Mouse (Mus musculus) urinary bladder, postnatal 36 days (tissue): ENCODE measurements at regions not wholly inside any gene's neighbourhood (a gene's known extent, or its start where the extent isn't known, plus 50 kb on each side); places are given as distances from the start of the nearest gene placed in this dataset.
"Not testable (repeated sequence)": the region's sequence is repeated elsewhere in the genome, so short reads cannot be mapped to it uniquely, and the experiment has no call there.

ENCODE experiments used
- DNase-seq, 2 experiments: peaks; one replicate each; pipeline ENCODE4 v3.0.0; 2022; ENCODE audit warnings: low spot score in 2 of 2, mixed read lengths in 1 of 2

DNA sequence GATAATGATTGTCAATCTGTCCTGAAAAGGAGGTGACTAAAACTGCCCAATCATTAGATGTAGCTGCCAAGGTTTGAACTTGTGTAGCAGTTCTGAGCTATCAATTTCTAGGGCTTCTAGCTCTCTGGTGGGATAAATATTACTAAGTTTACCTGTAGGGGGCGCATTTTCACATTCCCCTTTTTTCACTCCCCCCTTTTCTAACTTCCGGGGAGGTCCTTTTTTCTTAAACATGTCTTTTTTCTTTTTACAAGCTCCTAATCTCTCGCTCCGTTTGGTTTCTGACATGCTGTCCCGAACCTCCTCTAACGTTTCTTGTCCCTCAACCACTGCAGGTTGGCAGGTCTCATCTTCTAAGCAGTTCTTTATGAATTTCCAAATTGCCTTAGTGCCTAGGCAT lies 2129.0 kb downstream of the Cntnap5b start:
- DNase-seq, result not testable (repeated sequence)

- DNase-seq, result peak in 1 of 2 experiments; percentile 1
Measured at GRCm38 (mm10) chr1:101902154-101902825, 2129.7 kb downstream of the Cntnap5b start.

DNA sequence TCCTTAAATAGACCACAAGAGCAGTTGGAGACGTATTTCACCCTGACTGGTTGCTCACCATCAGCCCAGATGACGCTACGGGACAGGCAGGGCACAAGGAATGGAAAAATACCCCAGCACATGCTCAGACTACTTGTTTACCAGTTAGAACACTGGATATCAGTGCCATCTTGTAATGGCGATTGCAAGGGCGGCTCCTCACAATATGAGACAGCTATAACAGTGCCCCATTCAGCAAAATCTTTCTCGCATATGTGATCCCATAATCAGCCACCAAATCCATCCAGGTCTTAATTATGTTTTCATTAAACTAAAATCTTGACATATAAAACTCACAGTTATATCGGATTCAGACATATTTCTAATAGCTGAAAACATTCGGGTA lies 2130.3 kb downstream of the Cntnap5b start:
- DNase-seq, result not testable (repeated sequence)

DNA sequence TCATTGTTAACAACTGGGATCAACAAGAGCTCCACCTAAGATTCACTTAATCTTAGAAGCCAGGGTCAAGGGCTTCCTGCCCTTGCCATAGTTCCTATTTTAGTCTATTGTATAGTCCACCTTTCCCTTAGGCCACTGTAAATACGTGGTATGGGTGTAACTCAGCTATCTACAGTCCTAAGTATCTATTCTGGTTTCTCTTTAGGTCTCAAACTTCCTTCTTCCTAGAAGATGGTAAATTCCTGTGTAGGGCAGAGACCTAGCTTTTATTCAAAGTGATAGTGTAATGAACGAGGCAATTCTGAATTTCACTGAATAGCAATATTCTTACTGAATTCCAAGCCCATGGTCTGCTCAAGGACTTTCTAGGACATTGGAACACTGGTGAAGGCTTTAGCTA lies 2144.4 kb downstream of the Cntnap5b start:
- DNase-seq, result not testable (repeated sequence)

DNA sequence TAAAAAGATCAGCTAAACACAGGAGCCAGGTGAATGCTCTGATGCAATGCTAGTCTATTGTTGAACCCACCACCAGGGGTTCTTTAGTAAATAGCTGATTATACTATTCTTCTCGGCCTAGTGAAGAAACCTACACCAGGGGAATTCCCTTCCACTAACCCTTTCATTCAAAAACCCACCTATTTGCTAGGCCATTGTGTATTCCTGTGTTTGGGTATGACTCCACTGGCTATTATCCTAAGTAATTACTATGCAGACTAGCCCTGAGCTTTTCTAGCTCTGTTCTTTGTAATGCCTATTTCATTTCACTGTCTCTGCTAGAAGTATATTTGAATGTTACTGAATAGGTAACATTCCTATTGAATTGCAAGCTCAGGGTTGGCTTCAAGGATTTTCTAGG lies 2146.3 kb downstream of the Cntnap5b start:
- no peak for DNase-seq

DNA sequence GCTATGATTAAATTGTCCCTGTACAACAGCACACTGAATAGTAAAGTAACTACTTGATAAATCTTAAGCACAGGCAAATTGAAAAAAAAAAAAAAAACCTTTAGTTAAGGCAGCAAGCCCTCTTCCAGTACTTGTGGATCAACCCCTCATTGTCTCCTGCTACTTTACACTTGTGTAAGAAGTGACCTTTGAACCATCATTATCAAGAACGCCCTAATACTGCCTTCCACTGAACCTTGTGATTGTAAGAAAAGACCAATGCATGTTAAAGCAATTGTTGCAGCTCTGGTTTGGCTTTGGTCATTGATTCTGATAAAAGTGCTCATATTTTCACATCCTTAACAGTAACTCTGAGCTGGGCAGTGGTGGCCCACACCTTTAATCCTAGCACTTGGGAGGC lies 2168.5 kb downstream of the Cntnap5b start:
- no peak for DNase-seq
